Mouse (Mus musculus): Measurements from ENCODE around the gene Cfap58. TPM values are rescaled to one million over a fixed set of nuclear protein-coding genes. Genes with fewer than 3 reads are reported as not detected.
A peak's percentile ranks its signal among the peaks of the same experiment; 100 is the strongest.

Cfap58 gene
- polyA plus RNA-seq, 1 experiment, result not detected

GRCm38 (mm10) chr19:47988456-47988855 lies 51.0 kb downstream of the Cfap58 start:
- no peaks in the 10 kb centered on the region for H3K27me3 ChIP-seq (ENCODE audit: control insufficient read depth, insufficient read depth, insufficient read length)
- H3K4me2 ChIP-seq (ENCODE audit: low read depth), result peak overlapping the region; percentile 32
- H3K4me3 ChIP-seq, result no peak overlapping the region
- H3ac ChIP-seq (ENCODE audit: control insufficient read depth, insufficient read length), result no peak overlapping the region
- H3K36me3 ChIP-seq (ENCODE audit: control insufficient read depth, insufficient read depth), result no peaks in the 10 kb centered on the region
- H3K79me2 ChIP-seq (ENCODE audit: control insufficient read depth, insufficient read depth), result no peaks in the 10 kb centered on the region
- TF ChIP-seq TCF12 (IDR thresholded peaks at IDR 0.05; ENCODE audit: insufficient read depth, poor library complexity, severe bottlenecking), result no peak
- TF ChIP-seq SRF (IDR thresholded peaks at IDR 0.05; ENCODE audit: control insufficient read depth, insufficient read length, low read depth), result no peak
- no peak for TF ChIP-seq TCF3 (IDR thresholded peaks at IDR 0.05; ENCODE audit: insufficient read length, low read depth)
- TF ChIP-seq MYOG (IDR thresholded peaks at IDR 0.05; ENCODE audit: control insufficient read depth in 1 of 3, insufficient read depth in 1 of 3, insufficient read length in 2 of 3, low read depth in 2 of 3), result no peak
- TF ChIP-seq POLR2A (IDR thresholded peaks at IDR 0.05; ENCODE audit: insufficient read length, low read depth), result no peak
- no peak for TF ChIP-seq POLR2AphosphoS2 (IDR thresholded peaks at IDR 0.05; ENCODE audit: insufficient read length, low read depth)
- TF ChIP-seq E2F4 (IDR thresholded peaks at IDR 0.05; ENCODE audit: insufficient read depth), result no peak
- TF ChIP-seq CEBPB (IDR thresholded peaks at IDR 0.05; ENCODE audit: insufficient read depth, poor library complexity, severe bottlenecking), result no peak
- TF ChIP-seq REST (IDR thresholded peaks at IDR 0.05; ENCODE audit: insufficient read depth, insufficient read length), result no peak
- TF ChIP-seq MAX (IDR thresholded peaks at IDR 0.05; ENCODE audit: low read depth), result no peak
- no peak for TF ChIP-seq USF1 (IDR thresholded peaks at IDR 0.05; ENCODE audit: low read depth)
- no peak for TF ChIP-seq MYOD1 (IDR thresholded peaks at IDR 0.05; ENCODE audit: control insufficient read depth in 1 of 3, insufficient read length in 2 of 3, low read depth in 2 of 3)

- Histone ChIP-seq H3K27me3 (ENCODE audit: control insufficient read depth, insufficient read depth, insufficient read length) (no peaks in the 10 kb centered on the region), H3ac (ENCODE audit: control insufficient read depth, insufficient read length) (no peak overlapping the region), H3K4me3 (no peak overlapping the region), H3K79me2 (ENCODE audit: control insufficient read depth, insufficient read depth) (no peaks in the 10 kb centered on the region), H3K4me2 (ENCODE audit: low read depth) (peak overlapping the region; percentile 32), H3K36me3 (ENCODE audit: control insufficient read depth, insufficient read depth) (no peaks in the 10 kb centered on the region)
- no peak for TF ChIP-seq MYOG (IDR thresholded peaks at IDR 0.05; ENCODE audit: control insufficient read depth in 1 of 3, insufficient read depth in 1 of 3, insufficient read length in 2 of 3, low read depth in 2 of 3)
- TF ChIP-seq USF1 (IDR thresholded peaks at IDR 0.05; ENCODE audit: low read depth), result no peak
Observed at GRCm38 (mm10) chr19:47988880-47989574, 51.6 kb downstream of the Cfap58 start.

DNA sequence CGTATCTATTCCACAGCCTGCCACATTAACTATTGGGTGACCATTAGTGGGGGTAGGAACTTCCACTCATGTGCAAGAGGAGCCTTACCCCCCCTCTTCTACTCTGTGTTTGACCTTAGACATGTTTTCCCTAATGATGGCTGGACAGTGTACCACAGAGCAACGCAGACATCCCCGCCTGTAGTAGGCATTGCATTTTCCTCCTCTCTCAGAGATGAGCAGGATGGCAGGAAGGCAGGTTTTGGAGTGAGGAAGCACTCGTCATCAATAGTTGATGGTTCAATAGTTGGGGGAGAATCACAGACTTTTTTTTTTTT lies 52.1 kb downstream of the Cfap58 start:
- no peaks in the 10 kb centered on the region for H3K79me2 ChIP-seq (ENCODE audit: control insufficient read depth, insufficient read depth)
- H3K36me3 ChIP-seq (ENCODE audit: control insufficient read depth, insufficient read depth), result no peaks in the 10 kb centered on the region
- H3K27me3 ChIP-seq (ENCODE audit: control insufficient read depth, insufficient read depth, insufficient read length), result no peaks in the 10 kb centered on the region
- TF ChIP-seq E2F4 (IDR thresholded peaks at IDR 0.05; ENCODE audit: insufficient read depth), result no peak
- TF ChIP-seq MYOD1 (IDR thresholded peaks at IDR 0.05; ENCODE audit: control insufficient read depth in 1 of 3, insufficient read length in 2 of 3, low read depth in 2 of 3), result no peak
- TF ChIP-seq REST (IDR thresholded peaks at IDR 0.05; ENCODE audit: insufficient read depth, insufficient read length), result no peak
- TF ChIP-seq MYOG (IDR thresholded peaks at IDR 0.05; ENCODE audit: control insufficient read depth in 1 of 3, insufficient read depth in 1 of 3, insufficient read length in 2 of 3, low read depth in 2 of 3), result no peak
- TF ChIP-seq TCF3 (IDR thresholded peaks at IDR 0.05; ENCODE audit: insufficient read length, low read depth), result no peak
- no peak overlapping the region for H3K4me3 ChIP-seq
- H3K4me2 ChIP-seq (ENCODE audit: low read depth), result no peak overlapping the region
- no peak overlapping the region for H3ac ChIP-seq (ENCODE audit: control insufficient read depth, insufficient read length)

GRCm38 (mm10) chr19:48001240-48001639 lies 63.8 kb downstream of the Cfap58 start:
- Histone ChIP-seq H3K36me3 (ENCODE audit: control insufficient read depth, insufficient read depth) (no peaks in the 10 kb centered on the region), H3K27me3 (ENCODE audit: control insufficient read depth, insufficient read depth, insufficient read length) (peaks cover 23% of the 10 kb centered on the region), H3K4me3 (no peak overlapping the region), H3K4me2 (ENCODE audit: low read depth) (no peak overlapping the region), H3ac (ENCODE audit: control insufficient read depth, insufficient read length) (no peak overlapping the region), H3K79me2 (ENCODE audit: control insufficient read depth, insufficient read depth) (no peaks in the 10 kb centered on the region)
- TF ChIP-seq TCF12 (IDR thresholded peaks at IDR 0.05; ENCODE audit: insufficient read depth, poor library complexity, severe bottlenecking), result no peak
- TF ChIP-seq MYOG (IDR thresholded peaks at IDR 0.05; ENCODE audit: control insufficient read depth in 1 of 3, insufficient read depth in 1 of 3, insufficient read length in 2 of 3, low read depth in 2 of 3), result no peak
- no peak for TF ChIP-seq MAX (IDR thresholded peaks at IDR 0.05; ENCODE audit: low read depth)
- TF ChIP-seq TCF3 (IDR thresholded peaks at IDR 0.05; ENCODE audit: insufficient read length, low read depth), result no peak
- no peak for TF ChIP-seq USF1 (IDR thresholded peaks at IDR 0.05; ENCODE audit: low read depth)
- TF ChIP-seq E2F4 (IDR thresholded peaks at IDR 0.05; ENCODE audit: insufficient read depth), result no peak
- no peak for TF ChIP-seq CEBPB (IDR thresholded peaks at IDR 0.05; ENCODE audit: insufficient read depth, poor library complexity, severe bottlenecking)
- TF ChIP-seq SRF (IDR thresholded peaks at IDR 0.05; ENCODE audit: control insufficient read depth, insufficient read length, low read depth), result no peak
- TF ChIP-seq MYOD1 (IDR thresholded peaks at IDR 0.05; ENCODE audit: control insufficient read depth in 1 of 3, insufficient read length in 2 of 3, low read depth in 2 of 3), result no peak
- no peak for TF ChIP-seq REST (IDR thresholded peaks at IDR 0.05; ENCODE audit: insufficient read depth, insufficient read length)
- TF ChIP-seq POLR2A (IDR thresholded peaks at IDR 0.05; ENCODE audit: insufficient read length, low read depth), result no peak
- TF ChIP-seq POLR2AphosphoS2 (IDR thresholded peaks at IDR 0.05; ENCODE audit: insufficient read length, low read depth), result no peak

DNA sequence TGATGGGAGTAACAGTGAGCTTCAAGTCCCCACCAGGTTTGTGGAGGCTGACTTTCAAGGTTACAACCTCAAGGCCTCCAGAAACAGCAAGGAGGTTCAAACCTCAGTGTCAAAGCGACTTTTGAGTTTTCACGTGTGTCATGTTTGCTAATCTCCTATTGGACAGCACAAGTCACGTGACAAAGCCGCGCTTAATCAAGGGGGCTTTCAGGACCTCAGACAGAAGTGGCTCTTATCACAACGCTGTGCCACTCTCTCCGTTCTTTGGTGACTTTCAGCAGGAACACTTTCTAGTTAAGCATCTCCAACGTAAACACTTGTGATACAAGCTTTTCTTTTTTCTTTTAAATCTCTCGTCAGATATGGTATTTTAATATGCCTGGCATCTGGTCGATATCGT lies 64.3 kb downstream of the Cfap58 start:
- no peak overlapping the region for H3K4me3 ChIP-seq
- H3K27me3 ChIP-seq (ENCODE audit: control insufficient read depth, insufficient read depth, insufficient read length), result peaks cover 25% of the 10 kb centered on the region
- no peaks in the 10 kb centered on the region for H3K36me3 ChIP-seq (ENCODE audit: control insufficient read depth, insufficient read depth)
- no peak overlapping the region for H3K4me2 ChIP-seq (ENCODE audit: low read depth)
- no peaks in the 10 kb centered on the region for H3K79me2 ChIP-seq (ENCODE audit: control insufficient read depth, insufficient read depth)
- H3ac ChIP-seq (ENCODE audit: control insufficient read depth, insufficient read length), result no peak overlapping the region
- TF ChIP-seq SRF (IDR thresholded peaks at IDR 0.05; ENCODE audit: control insufficient read depth, insufficient read length, low read depth), result no peak
- no peak for TF ChIP-seq REST (IDR thresholded peaks at IDR 0.05; ENCODE audit: insufficient read depth, insufficient read length)
- no peak for TF ChIP-seq E2F4 (IDR thresholded peaks at IDR 0.05; ENCODE audit: insufficient read depth)
- TF ChIP-seq MYOD1 (IDR thresholded peaks at IDR 0.05; ENCODE audit: control insufficient read depth in 1 of 3, insufficient read length in 2 of 3, low read depth in 2 of 3), result no peak
- no peak for TF ChIP-seq CEBPB (IDR thresholded peaks at IDR 0.05; ENCODE audit: insufficient read depth, poor library complexity, severe bottlenecking)
- no peak for TF ChIP-seq POLR2A (IDR thresholded peaks at IDR 0.05; ENCODE audit: insufficient read length, low read depth)
- no peak for TF ChIP-seq TCF12 (IDR thresholded peaks at IDR 0.05; ENCODE audit: insufficient read depth, poor library complexity, severe bottlenecking)
- TF ChIP-seq MYOG (IDR thresholded peaks at IDR 0.05; ENCODE audit: control insufficient read depth in 1 of 3, insufficient read depth in 1 of 3, insufficient read length in 2 of 3, low read depth in 2 of 3), result no peak
- TF ChIP-seq MAX (IDR thresholded peaks at IDR 0.05; ENCODE audit: low read depth), result no peak
- TF ChIP-seq POLR2AphosphoS2 (IDR thresholded peaks at IDR 0.05; ENCODE audit: insufficient read length, low read depth), result no peak
- TF ChIP-seq USF1 (IDR thresholded peaks at IDR 0.05; ENCODE audit: low read depth), result no peak
- no peak for TF ChIP-seq TCF3 (IDR thresholded peaks at IDR 0.05; ENCODE audit: insufficient read length, low read depth)

Data from myocyte (in vitro differentiated cells).